Mouse (Mus musculus): Measurements from ENCODE around the gene Slc16a6.
A peak's percentile ranks its signal among the peaks of the same experiment; 100 is the strongest.
"Not testable (repeated sequence)": the region's sequence is repeated elsewhere in the genome, so short reads cannot be mapped to it uniquely, and the experiment has no call there.

Gene Slc16a6

GRCm38 (mm10) chr11:109473171-109474085 is at the start of gene Slc16a6, which contains the start of gene Arsg:
Gene Slc16a6 (minus strand): TSS chr11:109473598.
Gene Arsg (plus strand): TSS chr11:109473374.
- DNase-seq (ENCODE audit: low read depth, low spot score), result peak; percentile 72

GRCm38 (mm10) chr11:109520958-109521357 is 47.6 kb upstream of the Slc16a6 start:
- no peak for DNase-seq (ENCODE audit: low read depth, low spot score)

DNA sequence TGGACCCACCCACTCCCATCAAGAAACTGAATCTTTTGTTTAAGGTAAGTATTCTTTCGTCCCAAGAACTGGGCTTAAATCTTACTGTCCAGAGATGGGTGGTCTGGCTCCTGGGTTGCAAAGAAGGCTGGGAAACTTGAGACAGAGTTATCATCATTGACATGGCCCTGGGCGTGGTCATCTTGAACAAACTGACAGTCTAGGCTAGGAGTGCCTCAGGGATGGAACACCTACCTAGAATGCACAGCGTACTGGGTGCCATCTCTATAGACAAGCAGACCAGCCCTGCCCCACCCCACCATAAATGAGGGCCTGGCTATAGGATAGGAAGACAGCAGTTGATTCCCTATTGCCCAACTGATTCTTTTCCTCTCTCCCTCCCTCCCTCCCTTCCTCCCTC is 44.4 kb upstream of the Slc16a6 start:
- DNase-seq (ENCODE audit: low read depth, low spot score), result no peak

- no peak for DNase-seq (ENCODE audit: low read depth, low spot score)
Observed at GRCm38 (mm10) chr11:109517330-109517729, 43.9 kb upstream of the Slc16a6 start.

GRCm38 (mm10) chr11:109514064-109514612 is 40.7 kb upstream of the Slc16a6 start:
- DNase-seq (ENCODE audit: low read depth, low spot score), result no peak

GRCm38 (mm10) chr11:109512995-109513675 is 39.7 kb upstream of the Slc16a6 start:
- DNase-seq (ENCODE audit: low read depth, low spot score), result no peak

DNA sequence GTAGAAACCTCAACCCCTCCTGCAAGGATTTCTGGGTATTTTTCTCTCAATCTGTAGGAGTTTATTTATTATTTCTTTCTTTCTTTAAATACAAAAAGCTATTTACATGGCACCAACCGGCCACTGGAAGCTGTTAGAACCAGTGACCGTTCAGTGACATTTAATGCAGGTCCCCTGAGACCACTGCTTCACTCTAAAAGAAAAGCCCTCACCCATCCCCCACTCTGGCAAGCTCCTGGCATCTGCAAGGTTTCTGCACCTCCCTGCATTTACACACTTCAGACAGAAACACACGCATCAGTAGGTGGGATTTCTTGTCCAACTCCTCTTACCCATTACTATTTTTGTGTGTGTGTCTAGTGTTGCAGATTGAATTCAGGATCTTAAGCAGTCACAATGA is 33.7 kb upstream of the Slc16a6 start:
- DNase-seq (ENCODE audit: low read depth, low spot score), result no peak

DNA sequence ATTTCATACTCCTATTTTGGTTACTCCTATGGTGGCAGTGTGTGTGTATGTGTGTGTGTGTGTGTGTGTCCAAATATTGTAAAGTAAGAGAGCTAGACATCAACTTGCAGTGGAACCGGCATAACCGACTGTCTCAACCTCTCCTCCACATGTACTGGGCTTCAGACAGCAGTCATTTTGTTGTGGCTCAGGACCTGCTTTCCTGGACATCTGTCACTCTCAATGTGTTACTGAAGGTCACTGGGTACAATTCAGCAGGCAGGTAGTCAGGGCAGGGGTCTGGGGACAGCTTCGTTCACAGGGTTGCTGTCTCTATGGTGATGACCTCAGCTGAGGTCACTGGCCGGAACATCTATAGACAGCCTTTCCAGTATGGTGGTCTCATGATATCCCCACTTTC is 32.4 kb upstream of the Slc16a6 start:
- DNase-seq (ENCODE audit: low read depth, low spot score), result no peak

DNA sequence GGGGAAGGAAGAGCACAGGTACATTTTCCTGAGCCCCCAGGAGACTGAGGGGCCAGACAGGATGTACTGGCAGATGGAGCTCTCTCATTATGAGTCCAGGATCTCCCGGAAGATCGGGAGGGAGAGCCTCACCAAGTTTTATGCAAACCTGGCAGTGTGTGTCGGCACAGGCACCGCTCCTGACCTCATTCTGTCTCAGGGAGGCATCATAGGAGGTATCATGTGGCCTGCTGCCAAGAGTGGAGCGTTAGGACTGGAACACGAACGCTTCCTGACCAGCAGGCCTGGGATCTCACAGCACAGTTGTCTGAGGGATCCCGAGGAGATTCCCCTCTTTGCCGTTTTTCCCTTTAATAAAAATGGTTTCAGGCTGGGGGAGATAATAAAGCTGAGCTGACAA is 31.6 kb upstream of the Slc16a6 start:
- DNase-seq (ENCODE audit: low read depth, low spot score), result no peak

GRCm38 (mm10) chr11:109500206-109500605 is 26.8 kb upstream of the Slc16a6 start:
- DNase-seq (ENCODE audit: low read depth, low spot score), result no peak

DNA sequence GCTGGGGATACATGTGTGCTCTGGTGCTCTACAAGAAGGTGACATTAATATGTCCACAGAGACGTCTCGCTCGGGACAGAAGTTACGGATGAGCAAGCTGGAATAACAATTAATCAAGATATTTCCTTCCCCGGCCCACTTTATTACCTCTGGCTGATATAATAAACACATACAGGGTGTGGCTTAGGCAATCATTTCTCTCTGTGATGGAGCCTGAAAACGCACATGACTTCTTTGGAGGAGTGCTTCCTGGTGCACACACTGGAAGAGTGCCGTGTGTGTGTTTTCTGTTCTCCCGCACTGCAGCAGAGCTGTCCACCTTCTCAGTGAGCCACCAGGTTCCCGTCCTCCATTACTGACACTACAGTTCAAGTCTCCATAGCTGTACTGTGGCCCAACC is 24.6 kb upstream of the Slc16a6 start:
- no peak for DNase-seq (ENCODE audit: low read depth, low spot score)

DNA sequence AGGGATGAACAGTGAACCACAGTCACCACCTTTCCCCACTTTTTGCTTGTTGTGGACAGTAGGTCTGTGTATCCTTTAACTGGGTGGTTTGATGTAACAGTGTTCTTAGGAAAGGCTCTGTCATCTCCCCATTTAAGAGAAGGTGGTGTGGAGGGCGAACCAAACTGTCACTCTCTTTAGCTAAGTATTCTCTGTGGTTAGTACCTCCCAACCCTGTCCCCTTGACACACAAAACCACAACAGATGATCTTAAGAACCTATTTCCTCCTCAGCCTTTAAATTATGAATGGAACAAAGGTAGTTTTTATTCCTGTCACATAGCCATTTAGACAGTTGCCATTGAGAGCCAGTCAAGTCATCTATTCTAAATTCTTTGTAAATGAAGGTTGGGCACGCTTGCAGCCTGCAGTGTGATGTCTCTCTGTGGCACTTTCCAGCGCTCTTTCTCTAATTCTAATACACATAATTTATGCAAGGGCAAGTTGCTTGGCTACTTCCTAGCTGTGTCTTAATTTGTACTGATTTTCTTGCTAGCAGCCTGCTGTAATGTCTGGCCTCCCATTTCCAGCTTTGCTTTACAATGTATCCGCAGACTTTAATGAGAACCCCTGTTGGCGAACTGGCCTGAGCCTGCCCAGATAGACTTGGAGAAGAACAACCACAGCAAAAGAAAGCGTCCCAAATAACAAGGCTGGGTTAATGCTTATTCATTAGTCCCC is 23.8 kb upstream of the Slc16a6 start:
- no peak for DNase-seq (ENCODE audit: low read depth, low spot score)

GRCm38 (mm10) chr11:109496475-109496993 is 23.1 kb upstream of the Slc16a6 start:
- no peak for DNase-seq (ENCODE audit: low read depth, low spot score)

DNA sequence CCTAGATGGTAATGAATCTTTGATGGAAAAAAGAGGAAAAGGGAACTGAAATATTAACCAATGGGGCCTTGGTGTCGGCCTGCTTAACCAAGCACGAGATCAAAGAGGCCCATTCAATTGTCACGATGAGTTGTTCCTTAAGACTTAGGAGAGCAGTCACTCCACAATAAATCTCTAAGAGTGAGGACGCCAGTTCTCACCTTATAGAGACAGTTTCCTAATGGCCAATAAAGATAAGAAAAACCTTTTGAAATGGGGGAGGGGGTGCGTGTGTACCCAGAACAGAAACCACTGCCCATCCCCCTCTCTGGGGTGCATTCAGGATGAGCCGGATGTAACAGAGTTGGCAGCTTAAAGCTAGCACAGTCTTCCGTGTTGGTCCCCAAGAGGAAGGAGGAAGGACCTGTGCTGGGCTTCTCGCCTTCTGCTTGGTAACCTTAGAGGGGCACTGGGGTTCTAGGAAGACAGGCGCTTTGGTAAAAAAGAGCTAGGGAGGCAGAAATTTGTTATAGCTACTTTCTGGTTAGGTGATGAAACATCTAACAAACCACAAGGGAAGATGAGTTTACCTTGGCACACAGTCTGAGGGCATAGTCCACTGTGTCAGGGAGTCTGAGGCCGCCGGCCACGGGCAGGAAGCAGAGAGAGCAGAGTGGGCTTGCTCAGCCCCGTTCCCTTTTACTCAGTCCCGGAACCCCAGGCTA is 22.5 kb upstream of the Slc16a6 start:
- no peak for DNase-seq (ENCODE audit: low read depth, low spot score)

GRCm38 (mm10) chr11:109494890-109495770 is 21.7 kb upstream of the Slc16a6 start:
- no peak for DNase-seq (ENCODE audit: low read depth, low spot score)

GRCm38 (mm10) chr11:109492847-109493464 is 19.6 kb upstream of the Slc16a6 start:
- not testable (repeated sequence) for DNase-seq (ENCODE audit: low read depth, low spot score)

DNA sequence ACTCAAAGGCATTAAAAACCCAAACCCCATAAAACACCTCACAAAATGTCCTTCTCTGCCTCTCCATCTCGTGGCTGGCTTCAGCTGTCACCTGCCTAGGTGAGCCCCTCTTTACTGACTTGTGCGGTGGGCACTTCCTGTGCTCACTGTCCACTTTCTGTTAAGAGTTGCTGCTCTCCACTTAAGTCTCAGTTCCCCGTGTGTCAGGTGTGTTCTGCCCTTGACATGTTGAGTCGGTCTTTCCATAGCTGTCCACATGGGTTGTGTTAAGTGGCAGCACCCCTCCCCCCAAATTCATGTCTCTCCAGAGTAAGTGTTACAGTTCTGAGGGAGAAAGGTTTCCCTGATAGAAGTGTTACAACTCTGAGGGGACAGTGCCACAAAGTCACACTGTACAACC is 18.4 kb upstream of the Slc16a6 start:
- no peak for DNase-seq (ENCODE audit: low read depth, low spot score)

- no peak for DNase-seq (ENCODE audit: low read depth, low spot score)
Observed at GRCm38 (mm10) chr11:109489763-109490162, 16.4 kb upstream of the Slc16a6 start.

- DNase-seq (ENCODE audit: low read depth, low spot score), result no peak
Observed at GRCm38 (mm10) chr11:109487991-109488684, 14.7 kb upstream of the Slc16a6 start.
